Mouse (Mus musculus): ENCODE measurements around the gene Samd4.

DNA sequence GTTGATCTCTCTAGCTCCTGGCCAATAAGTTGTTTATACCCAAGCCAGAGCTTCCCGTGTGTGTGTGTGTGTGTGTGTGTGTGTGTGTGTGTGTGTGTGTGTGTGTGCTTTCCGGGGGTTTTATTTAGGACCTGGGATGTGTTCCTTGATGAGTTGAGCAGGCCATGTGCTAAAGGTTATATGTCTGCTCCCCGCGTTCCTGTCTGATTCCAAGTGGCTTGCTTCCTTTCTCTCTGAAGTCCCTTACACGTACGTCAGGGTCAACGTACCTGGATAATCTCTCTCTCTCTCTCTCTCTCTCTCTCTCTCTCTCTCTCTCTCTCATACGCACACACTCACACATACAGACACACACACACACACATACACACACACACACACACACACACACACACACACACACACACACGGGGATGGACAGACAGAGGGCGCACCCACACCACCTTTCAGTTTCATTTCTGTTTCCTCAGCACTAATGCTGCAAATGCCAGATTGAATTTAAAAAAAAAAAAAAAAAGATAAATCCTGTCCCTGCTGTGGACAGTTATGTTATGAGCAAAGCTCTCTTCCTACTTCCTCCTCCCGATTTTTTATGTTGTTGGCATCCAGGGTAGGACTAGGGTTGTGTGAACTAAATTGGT, 117.6 kb downstream of the Samd4 start:
- TF ChIP-seq GATA1 (IDR thresholded peaks at IDR 0.05; ENCODE audit: borderline replicate concordance, low read length) (no peak), FLI1 (IDR thresholded peaks at IDR 0.05; ENCODE audit: low read length) (no peak)

All from megakaryocyte, embryonic 14.5 days (primary cell).